Mouse (Mus musculus) neural tube, embryonic 12.5 days (tissue): ENCODE results near the gene Ash1l. TPM values are rescaled to one million over a fixed set of nuclear protein-coding genes. Genes with fewer than 3 reads are reported as not detected.
A peak's percentile ranks its signal among the peaks of the same experiment; 100 is the strongest.
"Not testable (repeated sequence)": the region's sequence is repeated elsewhere in the genome, so short reads cannot be mapped to it uniquely, and the experiment has no call there.

ENCODE experiments used
- ATAC-seq: fragments of 200-750 bp; cut with Nextera tagmentation; 2 replicates; pipeline ENCODE4 v1.8.0; 2017; ENCODE audit warnings: low read depth, mild to moderate bottlenecking, moderate TSS enrichment, moderate library complexity; ENCODE audit not compliant: low FRiP score
- H3K27ac ChIP-seq: fragments of 300-500 bp; sonication (generic); 2 replicates; pipeline ENCODE4 v1.5.1; 2016
- H3K27me3 ChIP-seq: fragments of 300-500 bp; sonication (generic); replicated peaks from 2 replicates; pipeline ENCODE4 v1.6.1; 2016; ENCODE audit warnings: mild to moderate bottlenecking
- H3K36me3 ChIP-seq: fragments of 300-500 bp; sonication (generic); 2 replicates; pipeline ENCODE4 v1.6.1; 2016; ENCODE audit warnings: mild to moderate bottlenecking
- H3K4me1 ChIP-seq: fragments of 300-500 bp; sonication (generic); 2 replicates; pipeline ENCODE4 v1.6.1; 2016
- H3K4me2 ChIP-seq: fragments of 300-500 bp; sonication (generic); replicated peaks from 2 replicates; pipeline ENCODE4 v1.6.1; 2016; ENCODE audit warnings: mild to moderate bottlenecking
- H3K4me3 ChIP-seq: fragments of 300-500 bp; sonication (generic); 2 replicates; pipeline ENCODE4 v1.5.1; 2016
- H3K9ac ChIP-seq: fragments of 300-500 bp; sonication (generic); 2 replicates; pipeline ENCODE4 v1.6.1; 2016; ENCODE audit warnings: mild to moderate bottlenecking
- H3K9me3 ChIP-seq: fragments of 300-500 bp; sonication (generic); 2 replicates; pipeline ENCODE4 v1.6.1; 2016; ENCODE audit warnings: mild to moderate bottlenecking
- WGBS: fragments of 180-500 bp; shearing (Covaris S2); methylation state at CpG from one replicate; pipeline ENCODE4 v1.1.7; 2016; 5-methylcytosine and 5-hydroxymethylcytosine counted together
- polyA plus RNA-seq: library from polyadenylated mRNA; unstranded; fragments of >200 nt; fragmentation: Nextera tagmentation; extraction: Ambion mirVana; gene quantifications from 2 replicates; pipeline ENCODE4 v1.2.1, GENCODE M21; 2016

Gene Ash1l
- polyA plus RNA-seq, 1 experiment from 2014 or later = 18.7 TPM

DNA sequence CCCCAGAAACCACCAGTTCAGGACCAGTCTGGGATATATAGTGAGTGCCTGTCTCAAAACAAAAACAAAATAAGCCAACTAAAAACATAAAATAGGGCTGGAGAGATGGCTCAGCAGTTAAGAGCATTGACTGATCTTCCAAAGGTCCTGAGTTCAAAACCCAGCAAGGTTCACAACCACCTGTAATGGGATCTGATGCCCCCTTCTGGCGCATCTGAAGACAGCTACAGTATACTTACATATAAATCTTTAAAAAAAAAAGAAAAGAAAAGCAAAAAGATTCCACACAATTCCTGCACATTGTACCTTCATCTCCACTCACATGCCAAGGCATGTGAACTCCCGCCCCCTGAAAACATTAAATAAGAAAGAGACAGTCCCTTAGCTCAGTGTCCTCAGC, 24.8 kb upstream of the Ash1l start:
- H3K9ac ChIP-seq = no peak overlapping the region
- no peaks in the 10 kb centered on the region for H3K27me3 ChIP-seq
- H3K4me1 ChIP-seq = no peaks in the 10 kb centered on the region
- H3K4me3 ChIP-seq = no peak overlapping the region
- H3K36me3 ChIP-seq = peaks cover 96% of the 10 kb centered on the region
- H3K4me2 ChIP-seq = no peak overlapping the region
- no peak for ATAC-seq
- no peak overlapping the region for H3K27ac ChIP-seq
- 92% methylated on average over 2 of the region's 2 CpGs for WGBS
- H3K9me3 ChIP-seq = 0 out of 2 replicates have a peak, but pooled peaks cover 7% of the 10 kb centered on the region

DNA sequence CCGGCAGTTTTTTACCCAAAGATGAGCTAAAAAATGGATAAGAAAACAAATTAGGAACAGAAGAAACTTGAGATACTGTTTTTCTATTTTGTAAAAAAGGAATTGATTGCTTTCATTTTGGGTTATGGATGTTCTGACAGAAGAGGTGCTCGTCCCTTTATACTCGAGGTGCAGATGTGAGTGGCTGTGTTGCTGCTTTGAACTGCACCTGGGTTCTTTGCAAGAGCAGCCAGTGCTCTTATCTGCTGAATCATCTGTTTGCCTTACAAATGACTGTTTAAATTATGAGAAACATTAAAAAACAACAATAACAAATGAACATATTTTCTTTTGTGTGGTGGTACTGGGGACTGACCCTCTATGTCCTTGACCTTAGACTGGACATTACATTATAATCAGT, 20.9 kb upstream of the Ash1l start:
- H3K9ac ChIP-seq = no peak overlapping the region
- no peak overlapping the region for H3K27ac ChIP-seq
- H3K4me1 ChIP-seq = no peaks in the 10 kb centered on the region
- 92% methylated on average over 3 of the region's 3 CpGs for WGBS
- H3K4me2 ChIP-seq = no peak overlapping the region
- no peaks in the 10 kb centered on the region for H3K9me3 ChIP-seq
- H3K27me3 ChIP-seq = no peaks in the 10 kb centered on the region
- no peak overlapping the region for H3K4me3 ChIP-seq
- ATAC-seq = no peak
- H3K36me3 ChIP-seq = peaks cover 91% of the 10 kb centered on the region

DNA sequence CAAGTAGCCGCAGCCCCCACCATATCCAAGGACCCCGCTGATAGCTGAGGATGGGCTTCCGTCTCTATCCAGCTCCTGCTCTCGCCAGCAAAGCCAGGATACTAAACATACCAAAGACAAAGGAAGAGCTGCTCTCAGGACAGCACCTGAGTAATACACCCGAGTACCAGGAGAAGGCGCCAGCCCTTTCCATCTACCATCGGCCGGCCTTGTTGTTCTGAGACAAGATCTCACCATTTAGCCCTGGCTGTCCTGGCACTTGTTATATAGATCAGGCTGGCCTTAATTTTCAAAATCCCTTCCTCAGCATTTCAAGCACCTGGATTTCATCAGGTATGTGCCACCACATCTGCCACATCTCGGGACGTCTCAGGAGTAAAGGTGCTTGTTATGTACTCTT, 11.4 kb upstream of the Ash1l start:
- Histone ChIP-seq H3K9ac (no peak overlapping the region), H3K9me3 (no peaks in the 10 kb centered on the region), H3K4me2 (no peak overlapping the region), H3K4me3 (no peak overlapping the region), H3K36me3 (peaks cover 57% of the 10 kb centered on the region), H3K27ac (no peak overlapping the region), H3K4me1 (peaks cover 6% of the 10 kb centered on the region), H3K27me3 (no peaks in the 10 kb centered on the region)
- no peak for ATAC-seq
- 94% methylated on average over 10 of the region's 10 CpGs for WGBS

GRCm38 (mm10) chr3:88939749-88940148, 10.7 kb upstream of the Ash1l start:
- Histone ChIP-seq H3K9me3 (no peaks in the 10 kb centered on the region), H3K4me3 (no peak overlapping the region), H3K27ac (no peak overlapping the region), H3K4me2 (no peak overlapping the region), H3K9ac (no peak overlapping the region), H3K4me1 (peaks cover 7% of the 10 kb centered on the region), H3K27me3 (no peaks in the 10 kb centered on the region), H3K36me3 (peaks cover 51% of the 10 kb centered on the region)
- 74% methylated on average over 3 of the region's 3 CpGs for WGBS
- ATAC-seq = no peak

GRCm38 (mm10) chr3:88942316-88942880, 8.0 kb upstream of the Ash1l start:
- Histone ChIP-seq H3K9ac (no peak overlapping the region), H3K4me2 (no peak overlapping the region), H3K4me1 (peaks cover 8% of the 10 kb centered on the region), H3K27me3 (no peaks in the 10 kb centered on the region), H3K36me3 (peaks cover 31% of the 10 kb centered on the region), H3K27ac (no peak overlapping the region), H3K9me3 (no peaks in the 10 kb centered on the region), H3K4me3 (no peak overlapping the region)
- WGBS = 94% methylated on average over 10 of the region's 10 CpGs
- no peak for ATAC-seq

- Histone ChIP-seq H3K4me1 (peaks cover 23% of the 10 kb centered on the region), H3K27ac (no peak overlapping the region), H3K27me3 (no peaks in the 10 kb centered on the region), H3K4me2 (no peak overlapping the region; the same call in 1 of the 2 replicates), H3K9me3 (no peaks in the 10 kb centered on the region), H3K4me3 (no peak overlapping the region), H3K9ac (no peak overlapping the region), H3K36me3 (peaks cover 22% of the 10 kb centered on the region)
- 74% methylated on average over 4 of the region's 4 CpGs for WGBS
- no peak for ATAC-seq
Measured at GRCm38 (mm10) chr3:88944109-88944508, 6.3 kb upstream of the Ash1l start.

DNA sequence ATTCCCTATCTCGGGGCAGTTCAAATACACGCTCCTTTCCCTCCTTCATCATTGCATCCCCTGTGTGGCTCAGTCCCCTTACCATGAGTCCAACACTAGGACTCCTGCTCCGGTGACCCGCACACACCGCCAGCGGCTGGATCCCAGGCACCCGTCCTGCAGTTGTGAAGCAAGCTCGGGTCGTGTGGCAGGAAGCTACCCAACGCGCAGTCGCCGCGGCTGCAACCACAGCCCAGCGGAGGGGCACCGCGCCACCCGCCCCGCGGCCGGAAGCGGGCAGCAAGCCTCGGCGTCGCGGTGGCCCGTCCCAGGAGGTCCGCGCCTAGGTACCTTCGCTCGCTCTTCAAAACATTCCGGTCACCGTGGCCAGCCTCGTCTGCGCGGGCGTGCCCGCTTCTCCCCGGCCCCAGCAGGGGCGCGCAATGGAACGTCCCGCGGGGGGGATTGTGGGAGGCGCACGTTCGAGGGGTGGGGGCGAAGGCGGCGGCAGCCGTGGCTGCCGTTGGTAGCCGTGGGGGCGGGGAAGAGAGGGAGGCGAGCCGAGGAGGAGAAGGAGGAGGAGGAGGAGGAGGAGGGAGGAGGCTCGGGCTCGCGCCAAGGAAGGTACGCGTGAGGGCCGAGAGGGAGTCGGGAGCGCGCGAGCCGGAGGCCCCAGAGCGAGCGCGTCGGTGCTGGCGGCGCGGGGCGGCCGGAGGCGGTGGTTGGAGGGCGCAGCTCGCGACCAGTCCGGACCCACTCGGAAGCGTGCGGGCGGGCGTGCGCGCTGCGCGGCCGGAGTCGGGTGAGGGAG, 441 bp upstream of the Ash1l start:
- Histone ChIP-seq H3K4me1 (peaks cover 30% of the 10 kb centered on the region), H3K4me3 (peak overlapping the region; percentile 84), H3K9me3 (no peaks in the 10 kb centered on the region), H3K27ac (peak overlapping the region; percentile 99), H3K27me3 (no peaks in the 10 kb centered on the region), H3K4me2 (peak overlapping the region; percentile 62), H3K36me3 (no peaks in the 10 kb centered on the region), H3K9ac (peak overlapping the region; percentile 90)
- ATAC-seq = peak; percentile 93
- WGBS = 1% methylated on average over 76 of the region's 92 CpGs

GRCm38 (mm10) chr3:88951327-88951800, 942 bp downstream of the Ash1l start:
- ATAC-seq = no peak
- Histone ChIP-seq H3K9me3 (no peaks in the 10 kb centered on the region), H3K4me3 (peak overlapping the region; percentile 84), H3K27me3 (no peaks in the 10 kb centered on the region), H3K4me2 (peak overlapping the region; percentile 62), H3K27ac (peak overlapping the region; percentile 99), H3K9ac (peak overlapping the region; percentile 90), H3K4me1 (peaks cover 30% of the 10 kb centered on the region), H3K36me3 (no peaks in the 10 kb centered on the region)
- 3% methylated on average over 5 of the region's 5 CpGs for WGBS

DNA sequence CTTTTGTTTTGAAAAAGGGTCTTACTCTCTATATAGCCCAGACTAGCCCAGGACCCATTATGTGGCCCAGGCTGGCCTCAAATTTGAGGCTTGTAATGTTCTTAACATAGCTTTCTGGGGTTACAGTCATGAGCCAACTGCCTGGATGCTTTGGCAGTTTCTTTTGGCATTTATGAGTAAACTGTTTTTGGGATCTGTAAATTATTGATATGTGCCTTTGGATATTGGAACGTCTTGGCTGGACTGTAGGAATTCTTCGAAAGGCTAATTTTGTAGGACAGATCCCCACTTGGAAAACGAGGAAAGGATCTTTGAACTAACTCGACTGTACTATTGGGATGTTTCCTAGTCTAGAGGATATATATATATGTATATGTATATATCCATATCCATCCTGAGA, 2.8 kb downstream of the Ash1l start:
- H3K27ac ChIP-seq = no peak overlapping the region
- peaks cover 23% of the 10 kb centered on the region for H3K4me1 ChIP-seq
- no peaks in the 10 kb centered on the region for H3K9me3 ChIP-seq
- 92% methylated on average over 4 of the region's 4 CpGs for WGBS
- H3K4me2 ChIP-seq = no peak overlapping the region
- no peak overlapping the region for H3K4me3 ChIP-seq
- no peak for ATAC-seq
- no peaks in the 10 kb centered on the region for H3K36me3 ChIP-seq
- no peaks in the 10 kb centered on the region for H3K27me3 ChIP-seq
- H3K9ac ChIP-seq = no peak overlapping the region

DNA sequence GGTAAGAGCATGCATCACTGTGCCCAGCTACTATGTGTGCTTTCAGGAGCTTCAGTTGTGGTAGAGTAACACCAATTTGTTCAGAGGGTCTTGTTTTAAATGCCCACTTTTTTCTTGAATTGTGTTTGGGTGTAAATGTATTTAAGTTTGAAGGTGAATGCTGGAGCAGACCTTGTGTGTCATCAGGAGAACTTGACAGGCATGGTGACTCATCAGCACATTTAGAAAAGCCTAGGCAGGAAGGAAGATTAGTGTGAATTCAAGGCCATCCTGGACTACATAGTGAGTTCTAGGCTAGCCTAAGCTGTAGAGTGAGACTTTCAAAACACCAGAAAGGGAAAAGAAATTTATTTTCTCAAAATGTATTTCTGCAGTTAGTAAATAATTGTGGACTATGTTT, 3.3 kb downstream of the Ash1l start:
- Histone ChIP-seq H3K36me3 (no peaks in the 10 kb centered on the region), H3K9me3 (no peaks in the 10 kb centered on the region), H3K9ac (no peak overlapping the region), H3K4me1 (peaks cover 18% of the 10 kb centered on the region; the same call in 1 of the 2 replicates), H3K27ac (no peak overlapping the region), H3K4me3 (no peak overlapping the region), H3K4me2 (no peak overlapping the region), H3K27me3 (no peaks in the 10 kb centered on the region)
- no peak for ATAC-seq

DNA sequence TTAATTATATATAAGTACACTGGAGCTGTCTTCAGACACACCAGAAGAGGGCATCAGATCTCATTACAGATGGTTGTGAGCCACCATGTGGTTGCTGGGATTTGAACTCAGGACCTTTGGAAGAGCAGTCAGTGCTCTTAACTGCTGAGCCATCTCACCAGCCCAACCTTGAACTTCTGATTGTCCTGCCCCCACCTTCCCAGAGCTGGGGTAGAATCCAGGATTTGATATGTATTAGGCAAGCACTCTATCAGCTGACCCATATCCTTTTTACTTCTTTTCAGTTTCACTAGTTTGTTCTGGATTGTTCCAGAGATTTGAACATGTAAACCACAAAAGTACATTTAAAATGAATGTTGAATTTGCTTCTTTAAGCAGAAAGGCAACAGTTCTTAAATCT, 12.8 kb downstream of the Ash1l start:
- not testable (repeated sequence) for H3K4me2 ChIP-seq, H3K9ac ChIP-seq, H3K27ac ChIP-seq, ATAC-seq, H3K27me3 ChIP-seq, H3K9me3 ChIP-seq, H3K4me1 ChIP-seq, H3K4me3 ChIP-seq
- H3K36me3 ChIP-seq = peaks cover 15% of the 10 kb centered on the region

- ATAC-seq = no peak
- Histone ChIP-seq H3K9ac (no peak overlapping the region), H3K27me3 (no peaks in the 10 kb centered on the region), H3K36me3 (no peaks in the 10 kb centered on the region), H3K27ac (no peak overlapping the region), H3K4me2 (no peak overlapping the region), H3K9me3 (no peaks in the 10 kb centered on the region), H3K4me1 (no peaks in the 10 kb centered on the region), H3K4me3 (no peak overlapping the region)
- WGBS = 94% methylated on average over 2 of the region's 2 CpGs
Measured at GRCm38 (mm10) chr3:88975012-88975411, 24.6 kb downstream of the Ash1l start.
